Mouse (Mus musculus) v-Abl transformed pro-B cells (cell line): ENCODE measurements around the gene Mmd2.

Experiments used
- in situ Hi-C, 2 experiments: fragments of 400-800 bp; cut with MboI; formaldehyde crosslinking; loops; one replicate each; pipeline ENCODE4 v1.15.1; 2025; ENCODE audit not compliant: unreplicated experiment in 2 of 2

The Mmd2 gene

GRCm38 (mm10) chr5:142615638-142616037 lies 7.0 kb upstream of the Mmd2 start:
- in situ Hi-C loops = loop anchor here in 1 of 2 experiments (10.0 kb wide), 1 partner anchor 111 kb away; no protein-coding TSS in a partner anchor

GRCm38 (mm10) chr5:142614513-142614912 lies 5.9 kb upstream of the Mmd2 start:
- in situ Hi-C loops = loop anchor here in 1 of 2 experiments (10.0 kb wide), 1 partner anchor 110 kb away; no protein-coding TSS in a partner anchor

GRCm38 (mm10) chr5:142610362-142610761 lies 1.8 kb upstream of the Mmd2 start:
- in situ Hi-C loops = loop anchor here in 1 of 2 experiments (10.0 kb wide), 1 partner anchor 106 kb away; no protein-coding TSS in a partner anchor

- in situ Hi-C loops = no loop called here
These were observed 357 bp upstream of the Mmd2 start for GRCm38 (mm10) chr5:142608989-142609325.

- in situ Hi-C loops = no loop called here
These were observed 3.3 kb downstream of the Mmd2 start for GRCm38 (mm10) chr5:142605288-142605687.

GRCm38 (mm10) chr5:142604379-142604778 lies 4.2 kb downstream of the Mmd2 start:
- in situ Hi-C loops = no loop called here

GRCm38 (mm10) chr5:142597648-142598390 lies 10.8 kb downstream of the Mmd2 start:
- in situ Hi-C loops = loop anchor here in 1 of 2 experiments (10.0 kb wide), 1 partner anchor 257 kb away; no protein-coding TSS in a partner anchor

- in situ Hi-C loops = loop anchor here in 1 of 2 experiments (10.0 kb wide), 1 partner anchor 258 kb away; no protein-coding TSS in a partner anchor
These were observed 11.9 kb downstream of the Mmd2 start for GRCm38 (mm10) chr5:142596723-142597122.

- in situ Hi-C loops = loop anchor here in 1 of 2 experiments (10.0 kb wide), 1 partner anchor 259 kb away; no protein-coding TSS in a partner anchor
These were observed 12.9 kb downstream of the Mmd2 start for GRCm38 (mm10) chr5:142595698-142596097.

GRCm38 (mm10) chr5:142590953-142591616 lies 17.5 kb downstream of the Mmd2 start:
- in situ Hi-C loops = loop anchor here in 1 of 2 experiments (10.0 kb wide), 1 partner anchor 264 kb away; no protein-coding TSS in a partner anchor

- in situ Hi-C loops = loop anchor here (5.0 kb wide), 2 partner anchors 134 to 294 kb away; no protein-coding TSS in a partner anchor
These were observed 24.9 kb downstream of the Mmd2 start for GRCm38 (mm10) chr5:142583616-142584126.

- in situ Hi-C loops = loop anchor here (5.0 kb wide), 2 partner anchors 136 to 296 kb away; no protein-coding TSS in a partner anchor
These were observed 27.1 kb downstream of the Mmd2 start for GRCm38 (mm10) chr5:142581517-142581916.

GRCm38 (mm10) chr5:142578192-142578591 lies 30.4 kb downstream of the Mmd2 start:
- in situ Hi-C loops = no loop called here

- in situ Hi-C loops = no loop called here
These were observed 31.8 kb downstream of the Mmd2 start for GRCm38 (mm10) chr5:142576832-142577231.

- in situ Hi-C loops = no loop called here
These were observed 34.1 kb downstream of the Mmd2 start for GRCm38 (mm10) chr5:142574323-142575057.

GRCm38 (mm10) chr5:142564606-142565005 lies 44.0 kb downstream of the Mmd2 start:
- in situ Hi-C loops = loop anchor here (5.0 to 10.0 kb wide), 2 partner anchors 278 to 380 kb away; no protein-coding TSS in a partner anchor

- in situ Hi-C loops = loop anchor here (5.0 to 10.0 kb wide), 2 partner anchors 282 to 385 kb away; no protein-coding TSS in a partner anchor
These were observed 48.3 kb downstream of the Mmd2 start for GRCm38 (mm10) chr5:142560261-142560660.

GRCm38 (mm10) chr5:142557397-142558067 lies 51.1 kb downstream of the Mmd2 start:
- in situ Hi-C loops = no loop called here

GRCm38 (mm10) chr5:142556721-142557120 lies 51.9 kb downstream of the Mmd2 start:
- in situ Hi-C loops = no loop called here

GRCm38 (mm10) chr5:142555866-142556265 lies 52.7 kb downstream of the Mmd2 start:
- in situ Hi-C loops = no loop called here
